Mouse (Mus musculus): ENCODE results near the gene Galm. TPM values are rescaled to one million over a fixed set of nuclear protein-coding genes. Genes with fewer than 3 reads are reported as not detected.

Gene Galm
- polyA plus RNA-seq, 1 experiment from 2014 or later: 14.5 TPM

DNA sequence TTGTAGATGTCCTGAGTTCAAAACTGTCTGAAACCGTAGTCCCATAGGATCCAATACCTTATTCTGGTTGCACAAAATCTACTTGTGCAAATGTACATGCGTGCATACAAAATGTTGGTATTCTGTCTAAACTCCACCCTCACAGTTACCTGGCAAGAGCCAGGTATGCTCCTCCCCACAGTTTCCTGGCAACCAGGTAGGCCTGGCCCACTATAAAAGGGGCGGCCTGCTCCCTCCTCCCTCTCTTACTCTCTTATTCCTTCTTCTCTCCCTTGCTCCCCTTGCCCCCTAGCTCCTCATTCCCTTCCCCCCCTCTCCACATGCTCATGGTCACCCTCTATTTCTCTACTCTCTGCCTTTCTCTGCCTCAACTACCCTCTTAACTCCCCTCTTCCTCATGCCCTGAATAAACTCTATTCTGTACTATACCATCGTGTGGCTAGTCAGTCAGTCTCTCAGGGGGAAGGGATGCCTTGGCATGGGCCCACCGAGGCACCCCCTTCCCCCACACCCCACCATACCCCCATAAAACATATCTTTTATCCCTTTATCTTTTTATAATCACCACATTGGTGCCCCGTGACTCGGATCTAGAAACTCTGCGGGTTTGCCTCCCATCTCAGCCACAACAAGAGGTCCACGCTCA is 31.9 kb upstream of the Galm start:
- H3K36me3 ChIP-seq (ENCODE audit: control insufficient read depth, insufficient read depth): no peaks in the 10 kb centered on the region
- H3K4me1 ChIP-seq (ENCODE audit: control insufficient read depth, insufficient read depth, low read length): peaks cover 7% of the 10 kb centered on the region
- peak overlapping the region; percentile 68 for H3K9ac ChIP-seq (ENCODE audit: low read length)
- peak overlapping the region; percentile 54 for H3K4me2 ChIP-seq (ENCODE audit: low read depth, low read length)
- ATAC-seq (replicated peaks; ENCODE audit: extremely low read depth, insufficient read depth, low FRiP score): no peak
- no peaks in the 10 kb centered on the region for H3K9me3 ChIP-seq (replicated peaks; ENCODE audit: control insufficient read depth, low read length)
- no peak overlapping the region; the same call in 1 of the 2 replicates for H3K4me3 ChIP-seq (ENCODE audit: low read length)
- H3K27ac ChIP-seq (ENCODE audit: low read length): no peak overlapping the region
- H3K27me3 ChIP-seq (ENCODE audit: control insufficient read depth, insufficient read depth, low read length): no peaks in the 10 kb centered on the region
- WGBS: 75% methylated on average over 9 of the region's 9 CpGs

- Histone ChIP-seq H3K9ac (ENCODE audit: low read length) (peak overlapping the region; percentile 68), H3K4me3 (ENCODE audit: low read length) (peak overlapping the region; percentile 38), H3K27ac (ENCODE audit: low read length) (no peak overlapping the region), H3K9me3 (replicated peaks; ENCODE audit: control insufficient read depth, low read length) (no peaks in the 10 kb centered on the region), H3K4me1 (ENCODE audit: control insufficient read depth, insufficient read depth, low read length) (peaks cover 7% of the 10 kb centered on the region), H3K4me2 (ENCODE audit: low read depth, low read length) (peak overlapping the region; percentile 54), H3K27me3 (ENCODE audit: control insufficient read depth, insufficient read depth, low read length) (no peaks in the 10 kb centered on the region), H3K36me3 (ENCODE audit: control insufficient read depth, insufficient read depth) (no peaks in the 10 kb centered on the region)
- WGBS: 18% methylated on average over 20 of the region's 20 CpGs
- peak; percentile 83; the same call in 1 of the 2 replicates for ATAC-seq (replicated peaks; ENCODE audit: extremely low read depth, insufficient read depth, low FRiP score)
These were observed 31.1 kb upstream of the Galm start for GRCm38 (mm10) chr17:80096043-80096719.

DNA sequence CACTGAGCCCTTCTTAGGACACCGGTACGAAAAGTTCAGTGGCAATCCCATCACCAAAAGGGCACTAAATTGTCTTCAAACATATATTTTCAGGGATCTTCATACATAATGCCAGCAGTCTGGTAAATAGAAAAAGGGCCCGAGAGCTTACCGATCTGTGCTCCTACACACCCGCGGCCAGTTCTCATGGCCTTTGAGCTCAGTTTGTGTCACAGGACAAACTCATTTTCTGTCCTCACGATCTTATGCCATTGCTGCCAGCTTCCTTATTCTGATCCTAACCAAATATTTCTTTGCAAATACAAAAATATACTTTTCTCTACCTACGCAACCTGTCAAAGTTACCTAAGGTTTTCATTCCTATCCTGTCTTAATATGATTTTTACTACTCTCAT is 30.6 kb upstream of the Galm start:
- Histone ChIP-seq H3K27me3 (ENCODE audit: control insufficient read depth, insufficient read depth, low read length) (no peaks in the 10 kb centered on the region), H3K4me1 (ENCODE audit: control insufficient read depth, insufficient read depth, low read length) (peaks cover 7% of the 10 kb centered on the region), H3K9ac (ENCODE audit: low read length) (no peak overlapping the region), H3K4me3 (ENCODE audit: low read length) (no peak overlapping the region), H3K4me2 (ENCODE audit: low read depth, low read length) (no peak overlapping the region), H3K36me3 (ENCODE audit: control insufficient read depth, insufficient read depth) (no peaks in the 10 kb centered on the region), H3K27ac (ENCODE audit: low read length) (no peak overlapping the region), H3K9me3 (replicated peaks; ENCODE audit: control insufficient read depth, low read length) (no peaks in the 10 kb centered on the region)
- ATAC-seq (replicated peaks; ENCODE audit: extremely low read depth, insufficient read depth, low FRiP score): no peak
- 87% methylated on average over 8 of the region's 8 CpGs for WGBS

GRCm38 (mm10) chr17:80097221-80097620 is 30.1 kb upstream of the Galm start:
- H3K27me3 ChIP-seq (ENCODE audit: control insufficient read depth, insufficient read depth, low read length): no peaks in the 10 kb centered on the region
- no peak for ATAC-seq (replicated peaks; ENCODE audit: extremely low read depth, insufficient read depth, low FRiP score)
- H3K4me3 ChIP-seq (ENCODE audit: low read length): no peak overlapping the region
- H3K9ac ChIP-seq (ENCODE audit: low read length): no peak overlapping the region
- peaks cover 7% of the 10 kb centered on the region for H3K4me1 ChIP-seq (ENCODE audit: control insufficient read depth, insufficient read depth, low read length)
- H3K4me2 ChIP-seq (ENCODE audit: low read depth, low read length): no peak overlapping the region
- 64% methylated on average over 2 of the region's 2 CpGs for WGBS
- H3K27ac ChIP-seq (ENCODE audit: low read length): no peak overlapping the region
- H3K9me3 ChIP-seq (replicated peaks; ENCODE audit: control insufficient read depth, low read length): no peaks in the 10 kb centered on the region
- H3K36me3 ChIP-seq (ENCODE audit: control insufficient read depth, insufficient read depth): no peaks in the 10 kb centered on the region

GRCm38 (mm10) chr17:80099823-80100222 is 27.4 kb upstream of the Galm start:
- peaks cover 7% of the 10 kb centered on the region for H3K4me1 ChIP-seq (ENCODE audit: control insufficient read depth, insufficient read depth, low read length)
- no peak overlapping the region for H3K27ac ChIP-seq (ENCODE audit: low read length)
- H3K9me3 ChIP-seq (replicated peaks; ENCODE audit: control insufficient read depth, low read length): no peaks in the 10 kb centered on the region
- H3K9ac ChIP-seq (ENCODE audit: low read length): no peak overlapping the region
- no peak for ATAC-seq (replicated peaks; ENCODE audit: extremely low read depth, insufficient read depth, low FRiP score)
- H3K27me3 ChIP-seq (ENCODE audit: control insufficient read depth, insufficient read depth, low read length): no peaks in the 10 kb centered on the region
- no peak overlapping the region for H3K4me3 ChIP-seq (ENCODE audit: low read length)
- H3K36me3 ChIP-seq (ENCODE audit: control insufficient read depth, insufficient read depth): no peaks in the 10 kb centered on the region
- 72% methylated on average over 6 of the region's 6 CpGs for WGBS
- H3K4me2 ChIP-seq (ENCODE audit: low read depth, low read length): no peak overlapping the region

DNA sequence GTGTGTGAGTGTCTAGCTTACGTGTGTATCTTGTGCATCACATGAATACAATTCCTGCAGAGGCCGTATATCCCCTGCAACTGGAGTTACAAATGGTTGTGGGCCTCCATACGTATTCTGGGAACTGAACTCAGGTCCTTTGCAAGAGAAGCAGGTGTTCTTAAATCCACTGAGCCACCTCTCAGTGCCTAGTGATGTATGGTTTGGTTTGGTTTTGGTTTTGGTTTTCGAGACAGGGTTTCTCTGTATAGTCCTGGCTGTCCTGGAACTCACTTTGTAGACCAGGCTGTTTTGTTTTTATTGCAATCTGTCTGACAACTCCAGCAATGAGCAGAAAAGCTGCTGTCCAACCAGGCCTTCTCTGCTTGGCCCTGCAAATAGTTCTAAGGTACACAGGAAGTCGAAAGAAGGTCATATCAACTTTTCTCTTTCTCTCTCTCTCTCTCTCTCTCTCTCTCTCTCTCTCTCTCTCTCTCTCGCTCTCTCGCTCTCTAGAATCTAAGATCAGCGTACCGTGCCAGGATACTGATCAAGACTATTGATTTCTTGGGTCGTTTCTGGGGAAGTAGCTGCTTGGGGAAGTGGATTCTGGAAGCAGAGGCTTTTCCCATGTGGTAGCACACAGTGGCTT is 21.8 kb upstream of the Galm start:
- no peak overlapping the region for H3K4me2 ChIP-seq (ENCODE audit: low read depth, low read length)
- H3K4me3 ChIP-seq (ENCODE audit: low read length): no peak overlapping the region
- H3K4me1 ChIP-seq (ENCODE audit: control insufficient read depth, insufficient read depth, low read length): no peaks in the 10 kb centered on the region
- no peak overlapping the region for H3K9ac ChIP-seq (ENCODE audit: low read length)
- WGBS: 76% methylated on average over 10 of the region's 10 CpGs
- no peak for ATAC-seq (replicated peaks; ENCODE audit: extremely low read depth, insufficient read depth, low FRiP score)
- H3K36me3 ChIP-seq (ENCODE audit: control insufficient read depth, insufficient read depth): no peaks in the 10 kb centered on the region
- H3K27ac ChIP-seq (ENCODE audit: low read length): no peak overlapping the region
- no peaks in the 10 kb centered on the region for H3K9me3 ChIP-seq (replicated peaks; ENCODE audit: control insufficient read depth, low read length)
- H3K27me3 ChIP-seq (ENCODE audit: control insufficient read depth, insufficient read depth, low read length): no peaks in the 10 kb centered on the region

GRCm38 (mm10) chr17:80112665-80113305 is 14.5 kb upstream of the Galm start:
- H3K9ac ChIP-seq (ENCODE audit: low read length): no peak overlapping the region
- no peak for ATAC-seq (replicated peaks; ENCODE audit: extremely low read depth, insufficient read depth, low FRiP score)
- 36% methylated on average over 5 of the region's 5 CpGs for WGBS
- H3K9me3 ChIP-seq (replicated peaks; ENCODE audit: control insufficient read depth, low read length): no peaks in the 10 kb centered on the region
- no peaks in the 10 kb centered on the region for H3K27me3 ChIP-seq (ENCODE audit: control insufficient read depth, insufficient read depth, low read length)
- H3K27ac ChIP-seq (ENCODE audit: low read length): no peak overlapping the region
- H3K36me3 ChIP-seq (ENCODE audit: control insufficient read depth, insufficient read depth): no peaks in the 10 kb centered on the region
- H3K4me3 ChIP-seq (ENCODE audit: low read length): no peak overlapping the region
- no peak overlapping the region for H3K4me2 ChIP-seq (ENCODE audit: low read depth, low read length)
- 0 out of 2 replicates have a peak, but pooled peaks cover 3% of the 10 kb centered on the region for H3K4me1 ChIP-seq (ENCODE audit: control insufficient read depth, insufficient read depth, low read length)

DNA sequence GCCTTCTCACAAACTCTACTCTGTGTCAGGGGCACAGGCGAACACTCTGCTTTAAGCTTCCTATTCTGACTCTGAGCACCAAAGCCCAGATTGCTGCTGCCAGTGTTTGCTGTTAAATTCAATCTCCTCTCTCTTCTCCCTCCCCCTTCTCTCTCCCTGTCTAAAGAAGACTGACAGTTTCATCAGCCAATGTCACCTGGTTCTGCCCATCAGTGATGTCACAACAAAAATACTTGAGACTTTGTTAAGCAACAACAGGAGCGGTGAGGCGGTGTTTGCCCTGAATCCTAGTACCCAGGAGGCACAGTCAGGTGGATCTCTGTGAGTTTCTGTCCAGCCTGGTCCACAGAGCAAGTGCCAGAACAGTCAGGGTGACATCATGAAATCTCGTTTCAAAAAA is 13.8 kb upstream of the Galm start:
- Histone ChIP-seq H3K27me3 (ENCODE audit: control insufficient read depth, insufficient read depth, low read length) (no peaks in the 10 kb centered on the region), H3K4me3 (ENCODE audit: low read length) (no peak overlapping the region), H3K4me1 (ENCODE audit: control insufficient read depth, insufficient read depth, low read length) (0 out of 2 replicates have a peak, but pooled peaks cover 3% of the 10 kb centered on the region), H3K9ac (ENCODE audit: low read length) (no peak overlapping the region), H3K27ac (ENCODE audit: low read length) (no peak overlapping the region), H3K9me3 (replicated peaks; ENCODE audit: control insufficient read depth, low read length) (no peaks in the 10 kb centered on the region), H3K36me3 (ENCODE audit: control insufficient read depth, insufficient read depth) (no peaks in the 10 kb centered on the region), H3K4me2 (ENCODE audit: low read depth, low read length) (no peak overlapping the region)
- no peak for ATAC-seq (replicated peaks; ENCODE audit: extremely low read depth, insufficient read depth, low FRiP score)
- WGBS: 87% methylated on average over 4 of the region's 4 CpGs

GRCm38 (mm10) chr17:80120396-80120795 is 6.9 kb upstream of the Galm start:
- no peaks in the 10 kb centered on the region for H3K27me3 ChIP-seq (ENCODE audit: control insufficient read depth, insufficient read depth, low read length)
- no peaks in the 10 kb centered on the region for H3K9me3 ChIP-seq (replicated peaks; ENCODE audit: control insufficient read depth, low read length)
- no peaks in the 10 kb centered on the region for H3K4me1 ChIP-seq (ENCODE audit: control insufficient read depth, insufficient read depth, low read length)
- 94% methylated on average over 3 of the region's 3 CpGs for WGBS
- H3K9ac ChIP-seq (ENCODE audit: low read length): no peak overlapping the region
- H3K27ac ChIP-seq (ENCODE audit: low read length): no peak overlapping the region
- ATAC-seq (replicated peaks; ENCODE audit: extremely low read depth, insufficient read depth, low FRiP score): no peak
- no peak overlapping the region for H3K4me2 ChIP-seq (ENCODE audit: low read depth, low read length)
- H3K36me3 ChIP-seq (ENCODE audit: control insufficient read depth, insufficient read depth): no peaks in the 10 kb centered on the region
- H3K4me3 ChIP-seq (ENCODE audit: low read length): no peak overlapping the region

All from heart, embryonic 16.5 days (tissue).